Mouse (Mus musculus) bone marrow macrophage, adult 2 months (primary cell): ENCODE data around the gene Gm42417.
"Not testable (repeated sequence)": the region's sequence is repeated elsewhere in the genome, so short reads cannot be mapped to it uniquely, and the experiment has no call there.

Experiments used
- CTCF ChIP-seq: IDR thresholded peaks from 2 replicates; pipeline ENCODE4 v1.5.1; 2012; ENCODE audit warnings: low read depth, mild to moderate bottlenecking, low read length, moderate library complexity
- POLR2A ChIP-seq: IDR thresholded peaks from 2 replicates; pipeline ENCODE4 v1.6.1; 2012; ENCODE audit warnings: mild to moderate bottlenecking, low read depth, low read length, borderline replicate concordance

GRCm38 (mm10) chr1:36536783-36537182 lies 2.4 kb downstream of the Gm42417 start, which contains the start of gene Ankrd23:
- not testable (repeated sequence) for TF ChIP-seq POLR2A, CTCF
